Mouse (Mus musculus) small intestine, adult 2 months (tissue): ENCODE results near the gene Rangap1. TPM values are rescaled to one million over a fixed set of nuclear protein-coding genes. Genes with fewer than 3 reads are reported as not detected.

Experiments used
- H3K27ac ChIP-seq: fragments of 200-500 bp; 2 replicates; pipeline ENCODE4 v1.5.1; 2012; ENCODE audit warnings: low read depth, low read length, control low read depth, inconsistent platforms; ENCODE audit not compliant: insufficient read depth
- H3K27me3 ChIP-seq: fragments of 200-500 bp; 2 replicates; pipeline ENCODE4 v1.6.1; 2012; ENCODE audit warnings: mild to moderate bottlenecking, moderate library complexity, low read length, inconsistent platforms; ENCODE audit not compliant: control insufficient read depth, insufficient read depth
- H3K36me3 ChIP-seq: fragments of 200-500 bp; 2 replicates; pipeline ENCODE4 v1.6.1; 2012; ENCODE audit warnings: mild to moderate bottlenecking, low read length, control low read depth, inconsistent platforms; ENCODE audit not compliant: control insufficient read depth, insufficient read depth
- H3K4me1 ChIP-seq: fragments of 200-500 bp; 2 replicates; pipeline ENCODE4 v1.6.1; 2012; ENCODE audit warnings: low read length, inconsistent platforms, mixed read lengths; ENCODE audit not compliant: control insufficient read depth, insufficient read depth, insufficient read length
- H3K4me3 ChIP-seq: fragments of 200-500 bp; 2 replicates; pipeline ENCODE4 v1.5.1; 2012; ENCODE audit warnings: low read depth, mild to moderate bottlenecking, control low read depth, inconsistent platforms, low read length, moderate library complexity
- CTCF ChIP-seq: fragments of 200-500 bp; IDR thresholded peaks from 2 replicates; pipeline ENCODE4 v1.5.1; 2012; ENCODE audit warnings: low read depth, mild to moderate bottlenecking, control low read depth, inconsistent platforms, low read length, moderate library complexity, mixed read lengths; ENCODE audit not compliant: insufficient replicate concordance, insufficient read length; ENCODE audit errors: extremely low read depth
- POLR2A ChIP-seq: fragments of 200-500 bp; IDR thresholded peaks from 2 replicates; pipeline ENCODE4 v1.6.1; 2012; ENCODE audit warnings: low read depth, mild to moderate bottlenecking, control low read depth, inconsistent platforms, low read length, moderate library complexity
- WGBS: fragments of 180-500 bp; shearing (Covaris S2); methylation state at CpG from one replicate; pipeline ENCODE4 v1.1.7; 2018; 5-methylcytosine and 5-hydroxymethylcytosine counted together
- polyA plus RNA-seq: library from polyadenylated mRNA; depleted of rRNA; stranded (reverse); fragments of >200 nt; gene quantifications from 2 replicates; pipeline ENCODE4 v1.2.3, GENCODE M21; 2012; rRNA removed

Gene Rangap1
- polyA plus RNA-seq, 1 experiment: 17.8 TPM

DNA sequence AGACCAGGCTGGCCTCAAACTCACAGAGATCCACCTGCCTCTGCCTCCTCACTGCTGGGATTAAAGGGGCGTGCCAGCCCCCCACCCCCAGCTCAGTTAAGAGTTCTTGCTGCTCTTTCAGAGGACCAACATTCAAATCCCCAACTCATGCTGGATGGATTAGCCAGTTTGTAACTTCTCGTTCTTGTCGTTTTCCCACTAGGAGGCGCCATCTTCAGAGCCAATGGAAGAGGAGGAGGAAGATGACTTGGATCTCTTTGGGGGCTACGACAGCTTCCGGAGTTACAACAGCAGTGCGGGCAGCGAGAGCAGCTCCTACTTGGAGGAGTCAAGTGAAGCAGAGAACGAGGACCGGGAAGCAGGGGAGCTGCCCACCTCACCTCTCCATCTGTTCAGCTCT is 78.4 kb downstream of the Rangap1 start:
- Histone ChIP-seq H3K36me3 (peaks cover 19% of the 10 kb centered on the region), H3K27me3 (no peaks in the 10 kb centered on the region), H3K4me3 (no peak overlapping the region), H3K4me1 (0 out of 2 replicates have a peak, but pooled peaks cover 2% of the 10 kb centered on the region), H3K27ac (no peak overlapping the region)
- TF ChIP-seq POLR2A (no peak), CTCF (no peak)
- WGBS: 90% methylated on average over 10 of the region's 10 CpGs

DNA sequence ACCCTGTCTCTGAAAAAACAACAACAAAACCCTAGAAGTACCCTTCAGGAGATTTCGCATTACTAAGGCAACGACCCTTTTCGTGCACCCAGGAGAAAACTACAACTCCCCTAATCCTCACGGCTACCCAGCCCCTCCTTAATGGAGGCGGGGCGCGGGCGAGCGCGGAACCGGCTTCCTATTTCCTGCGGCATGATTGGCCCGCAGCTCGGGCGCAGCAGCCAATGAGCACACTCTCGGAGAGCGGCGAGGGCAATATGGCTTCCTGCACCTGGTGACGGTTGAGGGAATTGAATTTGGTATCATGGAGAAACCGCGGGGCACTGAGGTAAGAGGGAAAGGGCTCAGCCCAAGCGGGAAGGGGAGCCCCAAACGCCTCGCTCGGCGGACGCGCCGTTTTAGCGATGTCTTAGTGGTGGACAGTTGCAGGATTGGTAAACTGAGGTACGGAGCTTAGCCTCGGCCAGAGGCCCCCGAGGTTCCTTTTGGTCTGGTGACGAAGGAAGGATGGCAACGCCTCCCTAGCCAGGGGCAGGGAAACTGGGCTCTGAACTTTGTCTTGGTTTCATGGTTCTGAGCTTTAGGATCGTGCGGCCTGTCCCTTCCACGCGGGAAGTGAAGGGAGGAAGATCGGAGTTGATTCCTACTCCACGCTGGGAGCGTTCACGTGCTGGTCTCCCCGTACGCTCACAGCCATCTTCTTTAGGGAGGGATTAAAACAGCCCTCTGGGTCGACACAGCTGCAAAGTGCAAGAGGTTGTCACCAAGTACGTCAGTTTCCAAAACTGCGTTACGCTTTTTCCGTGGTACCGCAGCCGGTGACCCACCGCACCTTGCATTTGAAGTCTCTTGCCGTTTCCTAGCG is 81.4 kb downstream of the Rangap1 start, which contains the start of gene L3mbtl2:
Gene L3mbtl2 (plus strand): TSS at position 193 of the 865 bp plus-strand sequence.
- TF ChIP-seq CTCF (no peak), POLR2A (no peak)
- Histone ChIP-seq H3K36me3 (peaks cover 9% of the 10 kb centered on the region; the same call in 1 of the 2 replicates), H3K27ac (peak within 1 kb of the TSS; percentile 8), H3K4me1 (0 out of 2 replicates have a peak, but pooled peaks cover 2% of the 10 kb centered on the region), H3K27me3 (no peaks in the 10 kb centered on the region), H3K4me3 (peak within 1 kb of the TSS; percentile 85)
- under 1% methylated on average over 55 of the region's 55 CpGs for WGBS

DNA sequence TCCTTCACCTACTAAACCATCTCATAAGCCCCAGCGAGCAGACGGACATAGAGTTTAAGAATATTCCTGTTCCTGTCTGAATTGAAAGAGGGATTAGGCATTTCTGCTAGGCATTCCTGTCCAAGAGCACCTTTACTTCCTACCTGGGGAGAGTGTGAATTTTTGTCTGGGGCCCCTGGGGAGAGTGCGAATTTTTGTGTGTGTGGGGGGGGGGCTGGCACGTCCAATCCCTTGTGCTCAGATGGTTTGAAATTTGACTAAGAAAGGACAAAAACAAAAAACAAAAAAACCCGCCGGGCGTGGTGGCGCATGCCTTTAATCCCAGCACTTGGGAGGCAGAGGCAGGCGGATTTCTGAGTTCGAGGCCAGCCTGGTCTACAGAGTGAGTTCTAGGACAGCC is 82.0 kb downstream of the Rangap1 start:
- TF ChIP-seq CTCF (no peak), POLR2A (no peak)
- peak overlapping the region; percentile 85 for H3K4me3 ChIP-seq
- 51% methylated on average over 10 of the region's 10 CpGs for WGBS

DNA sequence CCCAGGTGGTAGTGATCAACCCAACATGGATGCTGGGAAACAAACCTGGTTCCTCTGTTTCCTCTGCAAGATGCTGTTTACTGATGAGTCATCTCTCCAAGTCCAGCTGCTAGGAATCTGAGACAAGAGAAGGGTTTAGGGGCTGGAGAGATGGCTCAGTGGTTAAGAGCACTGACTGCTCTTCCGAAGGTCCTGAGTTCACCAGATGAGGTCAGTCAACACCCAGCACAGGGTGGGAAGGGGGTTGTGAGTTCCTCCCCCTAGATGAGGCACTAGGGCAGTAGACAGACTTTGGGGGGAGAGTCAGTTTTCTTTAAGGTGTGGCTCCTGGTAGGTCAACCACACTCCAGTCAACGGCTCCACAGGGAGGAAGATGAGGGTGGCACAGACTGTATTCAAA is 83.6 kb downstream of the Rangap1 start:
- H3K27ac ChIP-seq: no peak overlapping the region
- 0 out of 2 replicates have a peak, but pooled peaks cover 2% of the 10 kb centered on the region for H3K4me1 ChIP-seq
- no peaks in the 10 kb centered on the region for H3K36me3 ChIP-seq
- TF ChIP-seq CTCF (no peak), POLR2A (no peak)
- 78% methylated on average over 2 of the region's 2 CpGs for WGBS
- no peaks in the 10 kb centered on the region for H3K27me3 ChIP-seq
- no peak overlapping the region for H3K4me3 ChIP-seq

More for the DNA sequence above, 82.0 kb downstream of the Rangap1 start:
- no peaks in the 10 kb centered on the region for H3K27me3 ChIP-seq
- 0 out of 2 replicates have a peak, but pooled peaks cover 2% of the 10 kb centered on the region for H3K4me1 ChIP-seq
- no peak overlapping the region for H3K27ac ChIP-seq
- H3K36me3 ChIP-seq: peaks cover 8% of the 10 kb centered on the region; the same call in 1 of the 2 replicates

Other genes with a start within 250 kb of the Rangap1 start
- 16.9 and 33.3 TPM in 2 replicates for gene Ep300, start 160.2 kb downstream of the Rangap1 start, polyA plus RNA-seq
- 4.4 and 7.8 TPM in 2 replicates for gene L3mbtl2, start 81.6 kb downstream of the Rangap1 start, polyA plus RNA-seq
- gene Chadl, start 48.2 kb downstream of the Rangap1 start, polyA plus RNA-seq: 2.0 and 2.8 TPM in 2 replicates
- gene Zc3h7b, start 473 bp downstream of the Rangap1 start, polyA plus RNA-seq: 7.3 and 7.7 TPM in 2 replicates
- 5.6 and 9.4 TPM in 2 replicates for gene Tef, start 56.9 kb upstream of the Rangap1 start, polyA plus RNA-seq
- gene Tob2, start 113.3 kb upstream of the Rangap1 start, polyA plus RNA-seq: 14.7 and 33.2 TPM in 2 replicates
- gene Phf5a, start 126.4 kb upstream of the Rangap1 start, polyA plus RNA-seq: 22.6 and 47.0 TPM in 2 replicates
- gene Aco2, start 126.8 kb upstream of the Rangap1 start, polyA plus RNA-seq: 266 and 416 TPM in 2 replicates
- gene Polr3h, start 180.7 kb upstream of the Rangap1 start, polyA plus RNA-seq: 3.7 and 5.2 TPM in 2 replicates
- gene Csdc2, start 191.2 kb upstream of the Rangap1 start, polyA plus RNA-seq: 1.3 and 2.4 TPM in 2 replicates
- 18.9 and 22.0 TPM in 2 replicates for gene Pmm1, start 215.4 kb upstream of the Rangap1 start, polyA plus RNA-seq
- gene 1700029P11Rik, start 235.0 kb upstream of the Rangap1 start, polyA plus RNA-seq: not detected in 2 replicates
- gene Xrcc6, start 242.3 kb upstream of the Rangap1 start, polyA plus RNA-seq: 7.8 and 9.1 TPM in 2 replicates